Mouse (Mus musculus): ENCODE results near the gene Tmem255b. TPM values are rescaled to one million over a fixed set of nuclear protein-coding genes. Genes with fewer than 3 reads are reported as not detected.

Gene Tmem255b
- polyA plus RNA-seq, 1 experiment from 2014 or later: 0.29 TPM

- Histone ChIP-seq H3K36me3 (no peaks in the 10 kb centered on the region), H3K4me3 (no peak overlapping the region), H3K9ac (no peak overlapping the region), H3K9me3 (peaks cover 5% of the 10 kb centered on the region; the same call in 1 of the 2 replicates), H3K27me3 (0 out of 2 replicates have a peak, but pooled peaks cover 4% of the 10 kb centered on the region), H3K4me2 (replicated peaks) (no peak overlapping the region), H3K27ac (no peak overlapping the region), H3K4me1 (no peaks in the 10 kb centered on the region)
- no peak for ATAC-seq (ENCODE audit: low FRiP score, low read depth)
- 83% methylated on average over 3 of the region's 3 CpGs for WGBS
These were observed 66.2 kb downstream of the Tmem255b start for GRCm38 (mm10) chr8:13501221-13501620.

- 83% methylated on average over 8 of the region's 8 CpGs for WGBS
- no peak for ATAC-seq (ENCODE audit: low FRiP score, low read depth)
- no peak overlapping the region for H3K4me2 ChIP-seq (replicated peaks)
- no peaks in the 10 kb centered on the region for H3K36me3 ChIP-seq
- no peaks in the 10 kb centered on the region for H3K4me1 ChIP-seq
- H3K9ac ChIP-seq: no peak overlapping the region
- H3K9me3 ChIP-seq: peaks cover 5% of the 10 kb centered on the region; the same call in 1 of the 2 replicates
- H3K27ac ChIP-seq: no peak overlapping the region
- 0 out of 2 replicates have a peak, but pooled peaks cover 4% of the 10 kb centered on the region for H3K27me3 ChIP-seq
- no peak overlapping the region for H3K4me3 ChIP-seq
These were observed 69.1 kb downstream of the Tmem255b start for GRCm38 (mm10) chr8:13503936-13504606.

GRCm38 (mm10) chr8:13504894-13505674 lies 70.1 kb downstream of the Tmem255b start:
- ATAC-seq (ENCODE audit: low FRiP score, low read depth): no peak
- peaks cover 5% of the 10 kb centered on the region; the same call in 1 of the 2 replicates for H3K9me3 ChIP-seq
- H3K9ac ChIP-seq: no peak overlapping the region
- no peak overlapping the region for H3K4me2 ChIP-seq (replicated peaks)
- H3K4me1 ChIP-seq: no peaks in the 10 kb centered on the region
- no peaks in the 10 kb centered on the region for H3K36me3 ChIP-seq
- H3K27ac ChIP-seq: no peak overlapping the region
- 0 out of 2 replicates have a peak, but pooled peaks cover 4% of the 10 kb centered on the region for H3K27me3 ChIP-seq
- no peak overlapping the region for H3K4me3 ChIP-seq

GRCm38 (mm10) chr8:13506849-13507248 lies 71.9 kb downstream of the Tmem255b start:
- no peak overlapping the region for H3K9ac ChIP-seq
- H3K27ac ChIP-seq: no peak overlapping the region
- H3K27me3 ChIP-seq: 0 out of 2 replicates have a peak, but pooled peaks cover 4% of the 10 kb centered on the region
- ATAC-seq (ENCODE audit: low FRiP score, low read depth): no peak
- no peaks in the 10 kb centered on the region for H3K36me3 ChIP-seq
- H3K4me1 ChIP-seq: no peaks in the 10 kb centered on the region
- no peaks in the 10 kb centered on the region for H3K9me3 ChIP-seq
- no peak overlapping the region for H3K4me2 ChIP-seq (replicated peaks)
- no peak overlapping the region for H3K4me3 ChIP-seq
- WGBS: 47% methylated on average over 4 of the region's 4 CpGs

GRCm38 (mm10) chr8:13507284-13507937 lies 72.4 kb downstream of the Tmem255b start:
- Histone ChIP-seq H3K9ac (no peak overlapping the region), H3K9me3 (no peaks in the 10 kb centered on the region), H3K27ac (no peak overlapping the region), H3K27me3 (0 out of 2 replicates have a peak, but pooled peaks cover 4% of the 10 kb centered on the region), H3K4me3 (no peak overlapping the region), H3K4me1 (no peaks in the 10 kb centered on the region), H3K36me3 (no peaks in the 10 kb centered on the region), H3K4me2 (replicated peaks) (no peak overlapping the region)
- ATAC-seq (ENCODE audit: low FRiP score, low read depth): no peak
- 81% methylated on average over 3 of the region's 3 CpGs for WGBS

- H3K4me3 ChIP-seq: no peak overlapping the region
- H3K27me3 ChIP-seq: no peaks in the 10 kb centered on the region
- ATAC-seq (ENCODE audit: low FRiP score, low read depth): no peak
- H3K36me3 ChIP-seq: no peaks in the 10 kb centered on the region
- H3K4me2 ChIP-seq (replicated peaks): no peak overlapping the region
- peaks cover 13% of the 10 kb centered on the region; the same call in 1 of the 2 replicates for H3K4me1 ChIP-seq
- H3K9ac ChIP-seq: no peak overlapping the region
- H3K27ac ChIP-seq: no peak overlapping the region
- 75% methylated on average over 5 of the region's 5 CpGs for WGBS
- H3K9me3 ChIP-seq: no peaks in the 10 kb centered on the region
These were observed 77.0 kb downstream of the Tmem255b start for GRCm38 (mm10) chr8:13512016-13512415.

GRCm38 (mm10) chr8:13512677-13513076 lies 77.7 kb downstream of the Tmem255b start:
- Histone ChIP-seq H3K36me3 (no peaks in the 10 kb centered on the region), H3K4me3 (no peak overlapping the region), H3K27me3 (no peaks in the 10 kb centered on the region), H3K4me2 (replicated peaks) (no peak overlapping the region), H3K4me1 (peaks cover 18% of the 10 kb centered on the region; the same call in 1 of the 2 replicates), H3K9me3 (no peaks in the 10 kb centered on the region), H3K27ac (no peak overlapping the region), H3K9ac (no peak overlapping the region)
- no peak for ATAC-seq (ENCODE audit: low FRiP score, low read depth)
- WGBS: 63% methylated on average over 6 of the region's 6 CpGs

- Histone ChIP-seq H3K4me3 (no peak overlapping the region), H3K27me3 (no peaks in the 10 kb centered on the region), H3K9me3 (no peaks in the 10 kb centered on the region), H3K4me2 (replicated peaks) (no peak overlapping the region), H3K27ac (no peak overlapping the region), H3K4me1 (peaks cover 18% of the 10 kb centered on the region; the same call in 1 of the 2 replicates), H3K9ac (no peak overlapping the region), H3K36me3 (no peaks in the 10 kb centered on the region)
- 80% methylated on average over 5 of the region's 5 CpGs for WGBS
- no peak for ATAC-seq (ENCODE audit: low FRiP score, low read depth)
These were observed 78.8 kb downstream of the Tmem255b start for GRCm38 (mm10) chr8:13513556-13514370.

GRCm38 (mm10) chr8:13516011-13516442 lies 81.0 kb downstream of the Tmem255b start:
- Histone ChIP-seq H3K4me3 (no peak overlapping the region), H3K27ac (no peak overlapping the region), H3K9ac (no peak overlapping the region), H3K9me3 (no peaks in the 10 kb centered on the region), H3K27me3 (0 out of 2 replicates have a peak, but pooled peaks cover 5% of the 10 kb centered on the region), H3K36me3 (no peaks in the 10 kb centered on the region), H3K4me2 (replicated peaks) (no peak overlapping the region), H3K4me1 (peaks cover 22% of the 10 kb centered on the region; the same call in 1 of the 2 replicates)
- no peak for ATAC-seq (ENCODE audit: low FRiP score, low read depth)
- 65% methylated on average over 7 of the region's 7 CpGs for WGBS

- H3K4me3 ChIP-seq: no peak overlapping the region
- peaks cover 26% of the 10 kb centered on the region; the same call in 1 of the 2 replicates for H3K4me1 ChIP-seq
- 0 out of 2 replicates have a peak, but pooled peaks cover 5% of the 10 kb centered on the region for H3K27me3 ChIP-seq
- H3K9ac ChIP-seq: 0 out of 2 replicates have a peak overlapping the region, but pooled peaks have one; percentile 35
- no peaks in the 10 kb centered on the region for H3K36me3 ChIP-seq
- H3K9me3 ChIP-seq: no peaks in the 10 kb centered on the region
- ATAC-seq (ENCODE audit: low FRiP score, low read depth): no peak
- no peak overlapping the region for H3K27ac ChIP-seq
- H3K4me2 ChIP-seq (replicated peaks): no peak overlapping the region
- WGBS: 68% methylated on average over 5 of the region's 5 CpGs
These were observed 81.7 kb downstream of the Tmem255b start for GRCm38 (mm10) chr8:13516728-13517127.

- peak; percentile 70 for ATAC-seq (ENCODE audit: low FRiP score, low read depth)
- Histone ChIP-seq H3K27me3 (0 out of 2 replicates have a peak, but pooled peaks cover 5% of the 10 kb centered on the region), H3K9me3 (no peaks in the 10 kb centered on the region), H3K27ac (peak overlapping the region; percentile 33; the same call in 1 of the 2 replicates), H3K36me3 (no peaks in the 10 kb centered on the region), H3K4me2 (replicated peaks) (no peak overlapping the region), H3K4me3 (no peak overlapping the region), H3K4me1 (peaks cover 26% of the 10 kb centered on the region; the same call in 1 of the 2 replicates), H3K9ac (no peak overlapping the region)
- 85% methylated on average over 6 of the region's 6 CpGs for WGBS
These were observed 82.3 kb downstream of the Tmem255b start for GRCm38 (mm10) chr8:13517284-13517781.
